Mouse (Mus musculus) lung, postnatal 14 days (tissue): Measurements from ENCODE around the gene Dpp4.
A peak's percentile ranks its signal among the peaks of the same experiment; 100 is the strongest.

Source experiments
- DNase-seq: peaks from one replicate; pipeline ENCODE4 v3.0.0; 2021

Dpp4 gene

DNA sequence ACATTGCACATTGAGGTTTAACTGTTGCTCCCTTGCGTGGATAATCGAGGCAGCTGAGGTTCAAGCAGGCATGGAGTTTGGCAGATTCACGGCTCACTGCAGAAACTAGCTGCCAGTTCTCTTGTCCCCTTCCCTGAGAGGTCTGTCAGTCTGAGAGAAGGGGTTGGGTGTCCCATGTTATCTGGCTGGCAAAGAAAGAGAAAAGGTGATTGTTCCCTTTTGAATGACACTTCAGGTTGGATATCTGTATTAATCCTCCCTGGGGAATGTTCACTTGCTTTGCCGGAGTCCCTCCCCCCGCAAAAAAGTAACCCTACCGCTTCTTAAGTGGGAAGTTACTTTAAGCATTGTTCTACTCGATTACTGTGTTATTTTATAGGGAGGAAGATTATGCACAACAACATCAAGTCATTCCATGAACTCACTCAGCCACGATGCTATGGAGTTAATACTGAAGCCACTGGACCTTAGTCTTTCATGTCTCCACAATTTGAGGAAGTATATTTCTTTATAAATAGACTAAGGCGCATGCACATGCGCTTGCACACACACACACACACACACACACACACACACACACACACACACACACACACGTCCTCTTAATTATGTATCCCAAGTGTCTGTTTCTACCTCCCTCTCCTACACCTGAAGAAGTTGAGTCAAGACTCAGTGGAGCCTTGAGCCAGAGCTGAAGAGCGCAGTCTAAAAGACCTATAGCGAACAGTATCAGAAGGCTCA, at the start of gene Dpp4:
TSS of gene Dpp4 (minus strand) at position 151 of the 741 bp plus-strand sequence.
- DNase-seq: no peak

DNA sequence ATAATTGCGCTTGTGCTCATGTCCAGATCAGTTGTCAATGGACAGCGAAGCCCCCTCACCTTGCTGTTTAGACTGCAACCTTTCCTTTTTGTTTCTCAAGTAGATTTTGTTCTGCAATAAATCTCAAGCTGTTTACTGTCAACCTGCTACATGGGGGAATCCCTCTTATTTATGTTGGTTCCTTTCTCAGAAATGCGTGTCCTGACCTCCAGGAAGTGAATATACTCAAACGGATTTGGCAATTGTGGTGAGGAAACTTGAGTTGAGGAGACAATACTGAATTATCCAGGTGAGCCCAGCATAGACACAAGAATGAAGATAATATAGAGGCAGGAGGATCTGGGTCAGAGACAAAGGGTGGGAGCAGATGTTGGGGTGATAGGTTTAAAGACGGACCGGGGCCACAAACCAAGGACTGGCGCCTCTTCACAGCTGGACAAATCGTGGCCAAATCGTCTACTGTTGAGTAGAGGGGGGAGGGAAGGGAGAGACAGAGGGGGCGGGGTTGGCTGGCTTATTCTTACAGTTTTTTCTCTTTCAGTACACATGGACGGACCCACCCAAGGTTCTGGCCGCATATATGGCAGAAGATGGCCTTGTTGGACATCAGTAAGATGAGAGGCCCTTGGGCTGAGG, 48.9 kb upstream of the Dpp4 start:
- no peak for DNase-seq

- no peak for DNase-seq
Measured at GRCm38 (mm10) chr2:62460231-62460710, 48.2 kb upstream of the Dpp4 start.

DNA sequence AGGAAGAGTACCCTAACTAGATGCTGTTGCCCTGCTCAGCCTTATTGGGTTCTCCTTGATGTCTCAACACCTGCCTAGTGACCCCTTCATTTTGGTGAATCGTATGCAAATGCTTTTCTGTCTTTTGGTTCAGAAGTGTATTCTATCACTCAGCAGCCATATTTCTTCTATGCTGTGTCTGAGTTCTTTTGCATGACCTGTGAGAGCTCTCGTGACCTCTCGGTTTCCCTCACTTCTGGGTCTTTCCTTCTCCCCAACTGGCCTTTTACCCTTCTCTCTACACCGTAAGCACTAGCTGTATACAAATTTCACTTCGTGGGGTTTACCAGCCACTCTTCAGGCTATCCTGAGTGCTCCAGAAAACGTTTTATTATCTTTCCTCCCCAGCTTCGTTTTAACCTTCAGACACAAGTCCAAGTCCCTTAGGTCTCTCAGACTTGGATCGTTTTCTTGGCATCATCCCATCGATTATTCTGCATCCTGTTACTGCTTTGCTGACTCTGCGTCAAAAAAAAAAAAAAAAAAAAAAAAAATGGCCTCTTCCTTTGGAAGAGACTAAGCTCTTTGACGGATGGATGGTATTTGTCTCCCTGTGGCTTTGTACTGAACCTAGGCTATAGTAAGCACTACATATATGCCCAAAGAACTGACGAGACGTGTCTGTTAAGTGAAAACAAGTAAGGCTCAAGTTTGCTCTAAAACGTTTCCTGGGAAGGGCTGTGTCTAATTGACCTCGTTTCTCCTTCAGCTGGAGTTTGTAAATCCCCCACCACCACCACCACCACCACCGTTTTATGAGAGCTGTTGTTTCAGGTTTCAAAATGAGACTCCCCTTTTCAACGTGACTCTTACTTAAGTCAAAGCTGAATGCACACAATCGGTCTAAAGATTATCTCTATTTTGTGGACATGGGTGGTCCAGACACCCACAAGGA, 47.5 kb upstream of the Dpp4 start:
- no peak for DNase-seq

- DNase-seq: no peak
Measured at GRCm38 (mm10) chr2:62458070-62458469, 46.0 kb upstream of the Dpp4 start.

DNA sequence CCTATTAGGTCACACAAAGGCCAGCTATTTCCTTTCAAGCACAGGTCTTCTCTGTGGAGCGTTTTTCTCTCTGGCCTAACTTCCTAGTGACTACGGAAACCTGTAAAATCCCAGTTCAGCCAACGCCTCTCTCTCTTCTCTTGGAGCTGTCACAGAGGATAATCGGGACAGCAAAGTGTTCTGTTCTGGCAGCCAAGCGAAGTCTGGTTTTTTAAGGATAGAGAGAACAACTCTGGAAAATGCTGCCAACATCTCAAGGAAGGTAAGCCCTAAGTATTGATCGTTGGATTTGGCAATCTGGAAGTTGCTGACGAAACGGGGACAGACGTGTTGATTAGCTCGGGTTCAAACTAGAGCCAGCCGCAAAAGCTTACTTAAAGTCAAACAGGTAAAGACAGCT, 43.0 kb upstream of the Dpp4 start:
- DNase-seq: no peak

DNA sequence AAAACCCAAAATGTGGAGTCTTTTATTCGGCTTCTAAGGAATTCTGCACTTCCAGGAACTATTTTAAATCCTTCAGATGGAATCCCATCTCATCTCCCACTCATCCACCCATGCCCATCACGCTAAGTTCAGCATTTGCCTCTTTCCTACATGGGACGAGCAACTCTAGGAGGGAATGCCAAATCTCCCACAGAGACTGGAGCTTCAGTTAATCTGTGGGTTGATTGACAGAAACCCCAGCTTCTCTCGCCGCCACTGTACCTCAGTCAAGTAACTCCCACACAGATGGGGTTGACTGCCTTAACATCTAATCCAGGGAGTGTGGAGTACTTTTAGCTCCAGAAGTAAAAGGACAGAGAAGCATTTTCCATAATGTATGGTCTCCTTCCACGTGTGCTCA, 42.0 kb upstream of the Dpp4 start:
- DNase-seq: no peak

DNA sequence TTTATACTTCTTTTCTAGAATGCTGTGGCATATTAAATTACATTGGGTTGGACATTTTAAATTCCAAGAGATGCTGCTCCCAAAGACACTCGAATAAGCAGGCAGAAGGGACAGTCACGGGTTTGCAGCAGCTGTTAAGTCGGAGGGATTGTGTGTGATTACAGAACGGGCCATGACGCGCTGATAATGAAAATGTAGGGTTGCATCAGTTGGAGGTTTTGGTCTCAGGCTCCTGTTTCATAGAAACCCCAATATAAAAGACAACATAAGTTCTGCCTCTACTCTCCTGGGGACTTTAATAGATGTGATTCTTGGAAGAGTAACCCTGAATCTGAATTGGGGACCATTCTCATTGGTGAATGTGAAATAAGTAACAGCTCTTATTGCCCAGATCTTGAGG, 38.3 kb upstream of the Dpp4 start:
- no peak for DNase-seq

DNA sequence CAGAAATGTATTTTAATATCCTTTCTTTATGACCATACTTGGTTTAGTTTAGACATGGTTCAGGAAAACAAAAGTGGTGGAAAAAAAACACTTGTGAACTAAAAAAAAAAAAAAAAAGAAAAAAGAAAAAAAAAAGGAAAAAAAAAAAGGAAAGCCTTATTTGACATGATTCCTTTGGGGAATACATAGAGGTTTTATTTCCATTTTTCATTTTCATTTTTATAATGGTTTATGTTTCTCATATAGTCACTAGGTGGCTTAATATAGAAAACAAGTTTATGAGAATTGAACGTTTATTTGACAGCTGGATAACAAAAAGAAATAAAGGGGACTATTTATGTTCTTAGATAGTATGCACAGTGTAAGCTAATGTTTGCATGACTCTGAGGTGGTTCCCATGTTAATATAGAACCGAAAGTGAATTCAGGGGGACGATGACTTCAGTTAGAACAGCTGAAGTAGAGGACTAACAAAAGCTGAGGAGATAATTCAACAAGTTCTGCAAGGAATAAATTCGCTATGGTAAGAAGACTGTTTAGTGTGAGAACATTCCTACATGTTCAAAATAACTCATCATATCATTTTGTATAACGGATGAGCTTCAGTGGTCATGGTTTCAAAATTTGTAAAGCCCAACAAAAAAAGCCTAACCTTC, 37.8 kb upstream of the Dpp4 start:
- no peak for DNase-seq

DNA sequence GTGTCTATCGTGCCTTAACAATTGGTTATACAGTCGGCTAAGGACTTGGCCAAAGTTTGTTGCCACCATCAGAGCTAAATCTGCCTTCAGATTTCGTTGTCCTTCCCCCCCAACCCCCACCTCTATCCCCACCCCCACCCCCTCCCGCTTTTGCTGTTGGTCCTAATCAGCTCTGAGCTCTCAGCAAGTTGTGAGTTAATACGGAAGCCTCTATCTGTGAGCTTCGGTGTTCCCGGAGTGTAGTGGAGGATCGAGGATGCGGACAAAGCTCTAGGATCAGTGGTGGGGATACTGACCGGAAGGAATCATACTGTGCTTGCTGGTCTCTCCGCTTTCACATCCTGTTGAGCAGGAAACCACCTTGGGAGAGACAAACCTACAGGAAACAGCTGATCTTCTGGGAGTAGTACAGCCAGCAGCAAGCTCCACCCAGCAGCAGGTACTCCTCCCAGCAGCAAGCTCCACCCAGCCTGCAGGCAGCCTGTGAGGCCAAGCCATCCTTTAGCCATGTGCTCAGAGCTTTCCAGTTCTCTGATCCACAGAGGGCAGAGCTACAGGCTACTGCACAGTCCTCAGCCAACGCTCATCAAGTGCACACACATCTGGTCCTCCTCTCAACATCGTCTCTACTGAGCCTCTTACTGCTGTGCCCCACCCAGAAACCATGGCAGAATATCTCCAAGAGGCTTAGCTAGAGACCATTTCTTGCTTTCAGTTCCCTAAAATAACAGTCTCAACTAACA, 28.9 kb upstream of the Dpp4 start:
- DNase-seq: peak; percentile 42

DNA sequence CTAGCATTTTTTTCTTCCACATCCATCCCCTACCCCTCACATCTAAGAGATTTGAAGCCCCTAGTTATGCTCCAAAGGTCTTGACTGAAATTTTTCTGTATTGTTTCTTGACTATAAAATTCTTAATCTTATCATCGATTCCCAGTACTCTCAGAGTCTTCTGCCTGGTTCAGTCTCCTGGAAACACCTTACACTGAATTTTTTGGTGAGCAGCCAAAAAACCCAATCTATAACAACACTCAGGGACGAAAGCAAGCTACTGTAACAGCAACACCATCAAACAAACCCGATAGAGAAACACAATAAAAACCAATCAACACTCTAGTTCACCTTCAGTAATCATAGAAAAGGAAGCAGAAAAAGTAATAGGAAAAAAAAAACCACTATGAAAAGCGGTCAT, 28.1 kb upstream of the Dpp4 start:
- DNase-seq: no peak

DNA sequence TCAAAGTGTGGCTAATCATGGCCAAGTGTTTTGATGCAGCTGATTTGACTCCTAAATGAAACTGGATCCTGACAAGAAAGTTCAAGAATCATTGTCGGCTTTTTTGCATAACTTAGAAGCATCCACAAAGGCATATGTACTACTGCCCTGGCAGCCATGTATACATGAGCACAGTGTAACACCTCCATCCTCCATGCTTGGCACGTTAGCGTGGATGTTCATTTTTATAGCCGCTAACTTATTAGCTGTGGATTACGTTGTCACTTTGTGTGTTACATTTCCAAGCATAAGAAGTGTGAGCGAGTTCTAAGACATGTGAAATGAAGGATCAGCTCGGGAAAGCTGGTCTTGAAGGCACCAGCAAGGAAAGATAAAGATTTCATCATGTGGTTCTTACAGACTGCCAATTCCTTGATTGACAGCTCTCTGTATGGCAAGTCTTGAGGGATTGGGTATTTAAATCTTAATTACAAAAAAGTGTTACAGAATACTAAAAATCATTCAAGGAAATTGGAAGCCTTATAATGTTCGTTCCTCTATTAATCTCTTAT, 19.3 kb upstream of the Dpp4 start:
- DNase-seq: no peak

DNA sequence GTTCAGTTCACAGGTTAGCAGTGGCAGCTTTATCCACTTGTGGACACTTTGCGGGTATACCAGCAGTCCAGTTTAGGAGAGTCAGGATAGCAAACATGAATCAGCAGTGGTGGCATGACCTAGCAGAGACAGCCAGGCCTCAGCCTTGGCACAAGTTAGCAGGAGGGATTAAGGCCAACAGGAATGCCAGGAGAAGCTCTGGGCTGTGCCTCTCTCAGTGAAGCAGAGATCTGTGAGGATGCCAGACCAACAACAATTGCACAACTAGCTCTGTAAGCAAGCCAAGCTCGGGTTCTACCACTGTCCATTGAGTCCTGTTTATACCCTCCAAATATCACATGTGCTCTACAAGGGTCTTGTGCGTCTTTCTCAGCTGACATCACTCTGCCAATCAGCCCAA, 13.9 kb upstream of the Dpp4 start:
- no peak for DNase-seq

GRCm38 (mm10) chr2:62423343-62423776, 11.3 kb upstream of the Dpp4 start:
- DNase-seq: no peak

DNA sequence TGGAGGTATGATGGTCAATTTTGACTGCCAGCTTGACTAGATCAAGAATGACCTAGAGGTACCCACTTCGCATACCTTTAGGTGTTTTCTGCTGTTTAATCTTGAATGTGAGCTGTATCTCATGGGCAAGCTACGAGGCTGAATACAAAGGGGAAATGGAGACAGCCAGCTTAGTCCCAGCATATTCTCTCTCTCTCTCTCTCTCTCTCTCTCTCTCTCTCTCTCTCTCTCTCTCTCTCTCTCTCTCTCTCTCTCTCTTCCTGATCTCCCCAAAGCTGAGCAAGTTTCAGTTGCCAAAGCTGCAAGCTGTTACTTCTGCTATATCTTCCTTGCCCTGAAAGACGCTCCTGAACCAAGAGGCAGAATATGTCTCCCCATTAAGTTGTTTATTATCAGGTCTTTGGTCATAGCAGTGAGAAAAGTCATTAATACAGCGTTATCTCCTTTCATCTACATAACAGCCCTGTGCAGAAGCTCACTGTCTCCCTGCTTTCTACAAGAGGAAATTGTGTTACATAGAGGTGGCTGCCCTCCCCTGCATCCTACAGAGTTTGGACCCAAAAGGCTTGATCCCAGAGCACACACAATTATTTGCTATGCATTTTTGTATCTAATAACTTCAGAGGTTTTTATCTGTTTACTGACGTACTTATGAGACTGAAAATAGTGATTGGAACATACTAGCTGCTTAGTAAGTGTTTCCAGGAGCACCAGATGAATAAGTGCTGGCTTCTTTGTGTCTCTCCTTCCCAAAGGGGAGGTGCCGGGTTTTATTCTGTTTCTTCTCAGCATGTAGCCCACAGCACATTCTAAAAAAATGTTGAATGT, 10.7 kb upstream of the Dpp4 start:
- DNase-seq: no peak

DNA sequence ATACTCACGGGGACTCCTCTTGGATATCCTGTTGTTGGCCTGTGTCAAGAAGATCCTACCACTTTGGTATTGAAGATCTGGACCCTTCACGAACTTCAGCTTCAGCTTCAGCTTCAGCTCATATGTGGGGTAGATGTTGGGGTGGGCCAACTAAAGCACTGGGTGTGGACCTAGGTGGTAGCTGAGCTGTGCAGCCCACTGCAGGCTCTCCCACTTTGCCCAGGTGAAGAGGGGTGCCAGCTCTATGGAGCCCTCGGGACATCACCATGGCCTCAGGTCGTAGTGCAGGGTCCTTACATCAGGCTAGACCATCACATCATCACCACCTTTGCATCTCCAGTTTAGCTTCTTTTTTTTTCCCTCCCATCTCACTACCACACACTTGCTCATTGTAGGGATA, 9.2 kb upstream of the Dpp4 start:
- no peak for DNase-seq

- DNase-seq: no peak
Measured at GRCm38 (mm10) chr2:62420045-62420444, 8.0 kb upstream of the Dpp4 start.

- DNase-seq: no peak
Measured at GRCm38 (mm10) chr2:62417233-62417632, 5.2 kb upstream of the Dpp4 start.

GRCm38 (mm10) chr2:62411211-62412080, 585 bp downstream of the Dpp4 start:
- peak; percentile 60 for DNase-seq

DNA sequence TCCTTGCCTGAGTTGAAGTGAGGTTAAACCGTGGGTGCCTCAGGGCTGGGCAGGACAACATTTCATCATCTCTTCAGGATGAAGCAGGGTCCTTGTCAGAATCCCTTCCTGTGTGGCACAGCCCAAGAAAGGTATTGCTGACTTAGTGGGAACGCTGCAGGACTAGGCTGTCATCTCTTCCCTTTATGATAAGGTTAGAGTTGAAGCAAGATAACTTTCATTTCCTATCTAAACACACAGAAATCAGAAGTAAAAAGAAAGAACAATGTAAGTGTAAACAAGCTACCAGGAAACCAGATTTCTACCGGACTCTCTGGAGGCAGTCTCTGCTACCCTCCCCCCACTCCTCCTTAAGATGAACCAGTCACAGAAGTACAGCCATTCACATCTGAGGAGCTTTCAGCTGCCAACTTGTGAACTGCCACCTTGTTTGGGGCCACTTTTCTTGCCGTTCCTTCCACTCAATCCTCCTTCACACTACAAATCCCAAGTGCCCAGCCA, 3.3 kb downstream of the Dpp4 start:
- peak; percentile 57 for DNase-seq
